Mouse (Mus musculus) urinary bladder, adult 2 months (tissue): ENCODE data around the gene B4galt5. TPM values are rescaled to one million over a fixed set of nuclear protein-coding genes. Genes with fewer than 3 reads are reported as not detected.
"Not testable (repeated sequence)": the region's sequence is repeated elsewhere in the genome, so short reads cannot be mapped to it uniquely, and the experiment has no call there.

ENCODE experiments used
- DNase-seq: peaks from one replicate; pipeline ENCODE4 v3.0.0; 2022; ENCODE audit warnings: low spot score
- polyA plus RNA-seq: library from polyadenylated mRNA; depleted of rRNA; stranded (reverse); fragments of >200 nt; gene quantifications from 2 replicates; pipeline ENCODE4 v1.2.3, GENCODE M21; 2012; rRNA removed

The B4galt5 gene
- 12.6 and 28.4 TPM in 2 replicates for polyA plus RNA-seq

DNA sequence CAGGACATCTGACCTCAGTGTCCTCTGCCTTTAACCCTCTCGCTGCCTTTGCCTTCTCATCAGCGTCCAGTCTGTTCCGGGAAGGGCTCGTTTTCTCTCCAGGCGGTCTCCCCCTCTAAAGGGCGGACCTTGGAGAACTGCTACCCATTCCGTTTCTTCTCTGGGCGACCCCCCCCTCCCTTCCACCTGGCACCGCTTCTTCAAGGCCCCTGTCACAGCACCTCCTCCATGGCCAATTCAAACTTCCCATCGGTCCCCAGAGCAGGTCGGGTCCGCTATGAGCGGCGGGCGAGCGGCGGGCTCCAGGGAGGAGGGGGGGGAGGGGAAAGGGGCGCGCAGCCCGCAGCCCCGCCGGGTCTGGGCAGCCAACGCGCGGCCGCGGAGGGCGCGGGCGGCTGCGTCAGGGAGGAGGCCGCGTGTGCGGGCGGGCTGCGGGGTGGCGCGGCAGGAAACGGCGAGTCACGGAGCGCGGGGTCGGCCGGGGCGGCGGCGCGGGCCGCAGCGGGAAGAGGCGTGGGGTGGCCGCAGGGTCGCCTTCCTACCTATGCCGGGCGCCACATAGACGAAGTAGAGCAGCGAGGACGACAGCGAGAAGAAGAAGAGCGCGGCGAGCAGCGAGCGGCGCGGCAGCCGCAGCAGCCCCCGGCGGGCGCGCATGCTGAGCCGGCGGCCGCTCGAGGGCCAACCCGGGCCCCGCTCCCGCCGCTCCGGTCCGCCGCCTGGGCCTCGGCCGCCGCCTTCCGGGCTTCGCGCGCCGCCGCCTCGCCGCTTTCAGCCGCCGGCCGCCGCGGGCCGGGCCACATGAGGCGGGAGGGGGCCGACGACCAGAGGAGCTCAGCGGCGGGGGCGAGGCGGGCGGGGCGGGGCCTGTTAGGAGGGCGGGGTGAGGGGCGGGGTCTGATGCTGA lies at the start of gene B4galt5:
Gene B4galt5 (minus strand): TSS at position 808 of the 907 bp plus-strand sequence.
- peak; percentile 33 for DNase-seq

DNA sequence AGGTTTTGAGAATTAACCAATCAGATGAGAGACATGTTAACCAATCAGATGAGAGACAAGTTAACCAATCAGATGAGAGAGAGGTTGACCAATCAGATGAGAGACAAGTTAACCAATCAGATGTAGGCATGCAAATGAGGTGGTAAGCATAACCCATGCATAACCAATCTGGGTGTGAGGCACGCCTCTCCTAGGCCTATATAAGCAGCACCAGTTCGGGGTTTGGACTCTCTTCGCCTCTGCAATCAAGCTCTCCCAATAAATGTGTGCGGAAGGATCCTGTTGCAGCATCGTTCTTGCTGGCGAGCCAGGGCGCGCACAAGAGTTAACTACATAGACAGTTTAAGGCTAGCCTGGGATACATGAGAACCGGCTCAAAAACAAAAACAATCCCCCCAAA lies 47.4 kb upstream of the B4galt5 start:
- DNase-seq, result not testable (repeated sequence)

DNA sequence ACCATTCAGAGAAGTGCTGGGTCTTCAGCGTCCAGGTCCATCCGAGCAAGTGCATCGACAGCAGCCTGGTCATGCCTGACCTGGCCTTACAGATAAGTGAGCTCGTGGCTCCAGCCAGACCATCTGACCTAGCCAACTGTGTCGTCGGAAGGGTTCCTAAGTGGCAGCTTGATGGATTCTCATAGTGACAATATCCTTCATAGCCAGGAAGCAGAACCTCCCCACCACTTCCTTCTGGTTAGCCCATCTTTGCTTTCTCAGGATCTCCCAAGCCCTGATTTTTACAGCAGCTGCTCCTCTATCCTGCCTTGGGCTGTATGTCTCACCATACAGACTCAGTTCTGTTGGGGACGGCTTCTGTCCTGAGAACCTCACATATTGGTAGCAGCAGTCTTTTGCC lies 45.4 kb upstream of the B4galt5 start:
- DNase-seq, result no peak

GRCm38 (mm10) chr2:167386998-167387397 lies 38.0 kb upstream of the B4galt5 start:
- DNase-seq, result no peak

- DNase-seq, result no peak
These were observed 37.5 kb upstream of the B4galt5 start for GRCm38 (mm10) chr2:167386456-167386855.

DNA sequence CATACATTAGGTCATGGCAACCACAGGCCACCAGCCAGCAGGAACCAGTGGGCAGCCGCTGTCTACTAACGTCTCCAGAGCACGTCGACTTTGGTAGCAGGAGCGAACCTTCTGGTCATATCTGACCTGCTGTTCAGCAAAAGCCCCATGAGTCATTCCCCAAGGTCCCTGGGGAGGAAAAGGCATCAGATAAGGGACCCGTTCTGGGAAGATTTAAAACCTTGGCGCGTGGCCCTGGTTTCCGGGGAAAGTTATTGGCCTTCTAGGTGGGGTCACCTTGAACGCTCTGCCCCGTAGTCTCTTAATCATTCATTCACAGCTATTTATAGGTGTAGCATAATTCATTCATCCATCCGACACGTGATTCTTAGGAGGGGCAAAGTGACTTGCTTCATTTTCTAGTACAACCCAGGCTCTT lies 34.7 kb upstream of the B4galt5 start:
- DNase-seq, result peak; percentile 45

DNA sequence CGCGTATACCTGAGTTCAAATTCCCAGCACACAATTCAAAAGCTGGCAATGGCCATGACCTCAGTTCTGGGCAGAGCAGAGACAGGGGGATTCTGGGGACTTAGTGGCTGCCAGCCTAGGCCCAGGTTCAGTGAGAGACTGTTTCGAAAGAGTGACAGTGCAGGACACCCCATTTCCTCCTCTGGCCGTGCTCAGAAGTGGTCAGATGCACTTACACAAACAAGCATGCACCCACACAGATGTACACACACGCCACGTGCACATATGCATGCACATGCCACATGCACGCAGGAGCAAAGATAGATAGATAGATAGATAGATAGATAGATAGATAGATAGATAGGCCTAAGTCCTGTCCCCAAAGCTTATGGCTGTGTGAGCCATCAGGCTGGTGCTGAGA lies 33.4 kb upstream of the B4galt5 start:
- DNase-seq, result no peak

DNA sequence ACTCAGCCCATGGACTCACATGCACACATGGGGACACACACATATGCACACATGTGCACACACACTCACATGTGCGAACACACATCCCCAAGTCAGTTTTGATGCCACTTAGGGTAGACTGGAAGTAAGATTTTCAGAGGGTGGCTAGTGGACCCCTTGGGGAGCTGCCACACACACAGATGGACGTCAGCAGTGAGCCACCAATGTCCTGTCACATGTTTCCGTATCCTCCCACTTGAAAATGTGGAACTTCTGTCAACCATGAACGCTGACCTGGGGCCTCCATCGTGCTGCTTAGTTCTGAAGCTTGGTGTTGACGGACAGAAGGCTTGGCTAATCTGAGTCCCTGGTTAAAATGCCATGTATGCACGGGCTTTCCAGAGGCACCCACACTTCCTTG lies 32.6 kb upstream of the B4galt5 start:
- DNase-seq, result no peak

GRCm38 (mm10) chr2:167380615-167381285 lies 31.8 kb upstream of the B4galt5 start:
- DNase-seq, result no peak

DNA sequence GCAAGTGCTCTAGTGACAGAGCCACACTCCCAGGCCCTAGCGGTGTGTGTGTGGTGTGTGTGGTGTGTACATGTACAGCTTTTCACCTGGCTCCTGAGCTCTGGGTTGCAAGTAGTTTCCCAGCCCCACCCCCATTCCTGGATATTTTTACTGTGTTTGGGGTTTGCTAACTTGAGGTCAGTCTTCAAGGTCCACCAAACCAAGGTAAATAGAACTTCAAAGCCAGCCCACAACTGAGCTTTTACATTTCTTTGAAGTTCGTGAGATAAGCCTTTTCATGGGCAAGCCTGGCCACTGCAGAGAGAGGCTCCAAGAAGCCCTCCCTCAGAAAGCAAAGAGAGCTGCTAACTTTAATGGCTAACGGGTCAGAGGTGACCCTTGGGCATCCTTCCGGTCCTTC lies 30.0 kb upstream of the B4galt5 start:
- DNase-seq, result no peak

- no peak for DNase-seq
These were observed 28.7 kb upstream of the B4galt5 start for GRCm38 (mm10) chr2:167377697-167378096.

DNA sequence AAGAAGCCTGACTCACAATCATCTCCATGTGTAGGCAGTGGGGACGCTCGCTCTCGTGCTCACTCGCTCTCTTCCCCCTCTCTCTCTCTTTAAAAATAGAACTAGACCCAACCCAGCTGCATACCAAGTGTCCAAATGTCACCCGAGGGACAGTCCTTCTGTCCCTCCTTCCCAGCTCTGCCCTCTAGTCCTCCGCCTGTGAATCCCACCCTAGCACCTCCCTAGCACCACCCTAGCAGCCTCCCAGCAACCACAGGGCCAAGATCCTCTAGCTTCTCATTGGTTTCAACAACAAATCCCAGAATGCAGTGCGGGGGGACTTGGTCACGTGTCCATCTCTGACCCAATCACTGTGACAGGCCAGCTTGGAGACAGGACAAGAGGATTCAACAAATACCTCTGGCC lies 27.2 kb upstream of the B4galt5 start:
- no peak for DNase-seq

GRCm38 (mm10) chr2:167375688-167376087 lies 26.7 kb upstream of the B4galt5 start:
- no peak for DNase-seq

DNA sequence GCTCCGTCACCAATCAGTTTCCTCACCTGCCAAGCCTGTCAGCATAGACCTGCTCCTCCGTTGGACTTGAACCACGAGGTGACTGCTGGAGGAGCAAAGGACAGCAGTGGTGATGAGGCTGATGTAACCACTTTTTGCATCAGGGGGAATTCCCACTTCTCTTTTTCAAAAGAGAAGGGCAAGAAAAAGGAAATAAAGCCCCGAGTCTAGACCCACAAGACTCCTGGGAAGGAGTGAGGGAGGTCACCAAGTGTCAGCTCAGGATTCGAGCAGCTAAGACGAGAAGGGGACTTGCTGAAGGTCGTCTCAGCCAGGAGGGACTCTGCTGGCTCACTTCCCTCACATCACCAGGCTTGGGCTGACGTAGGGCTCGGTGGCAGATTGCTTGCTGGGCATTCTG lies 26.2 kb upstream of the B4galt5 start:
- DNase-seq, result no peak

GRCm38 (mm10) chr2:167374191-167374805 lies 25.3 kb upstream of the B4galt5 start:
- no peak for DNase-seq

DNA sequence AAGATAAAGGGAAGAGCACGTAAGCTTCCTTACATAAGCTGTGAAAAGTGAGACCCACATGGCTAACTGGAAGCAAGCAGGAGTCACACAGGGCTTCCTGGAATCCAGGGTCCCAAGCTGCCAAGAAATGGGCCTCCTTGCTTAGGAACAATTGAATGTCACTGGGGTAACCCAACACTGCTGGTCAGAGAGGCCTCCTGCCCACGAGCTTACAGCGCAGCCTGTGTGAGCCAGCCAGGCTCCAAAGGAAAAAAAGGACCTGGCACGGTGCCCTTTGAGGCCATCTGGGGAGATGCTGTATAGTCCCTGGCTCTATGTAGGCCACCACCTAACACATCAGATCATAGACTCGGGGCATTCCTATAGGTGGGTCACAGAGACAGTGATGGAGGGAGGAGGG lies 24.3 kb upstream of the B4galt5 start:
- DNase-seq, result no peak

- DNase-seq, result no peak
These were observed 22.5 kb upstream of the B4galt5 start for GRCm38 (mm10) chr2:167371506-167371905.

DNA sequence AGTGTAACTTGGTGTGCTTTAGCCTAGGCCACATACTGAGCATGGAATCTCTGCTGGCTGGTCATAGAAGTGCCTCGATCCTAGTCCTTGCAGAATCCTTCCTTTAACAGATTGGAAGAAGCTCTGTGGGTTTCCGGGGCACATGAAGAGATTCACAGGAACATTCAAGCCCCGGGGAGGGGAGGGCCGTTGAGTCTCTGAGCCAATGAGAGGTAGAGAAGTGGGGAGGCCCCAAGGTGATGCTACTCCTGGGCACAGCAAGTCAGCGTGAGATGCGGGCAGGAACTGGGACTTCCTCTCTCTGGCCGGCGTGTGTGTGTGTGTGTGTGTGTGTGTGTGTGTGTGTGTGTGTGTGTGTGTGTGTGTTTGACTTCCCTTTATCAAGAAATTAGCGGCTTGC lies 19.3 kb upstream of the B4galt5 start:
- no peak for DNase-seq

- no peak for DNase-seq
These were observed 18.8 kb upstream of the B4galt5 start for GRCm38 (mm10) chr2:167367777-167368281.

DNA sequence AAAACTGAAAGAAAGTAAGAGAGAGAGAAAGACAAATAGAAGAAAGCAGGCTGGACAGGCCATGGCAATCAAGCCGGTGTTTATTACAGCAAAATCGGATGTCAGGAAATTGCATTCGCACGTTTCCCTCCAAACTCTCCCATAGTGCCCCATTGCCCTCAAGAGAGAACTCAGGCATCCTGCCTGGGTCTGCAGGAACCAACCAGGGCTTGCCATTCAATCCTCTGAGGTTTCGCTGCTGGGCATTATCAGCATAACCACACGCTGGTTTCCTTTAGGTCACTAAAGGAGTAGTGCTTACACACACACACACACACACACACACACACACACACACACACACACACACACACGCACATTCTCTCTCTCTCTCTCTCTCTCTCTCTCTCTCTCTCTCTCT lies 18.3 kb upstream of the B4galt5 start:
- no peak for DNase-seq

- DNase-seq, result no peak
These were observed 16.1 kb upstream of the B4galt5 start for GRCm38 (mm10) chr2:167365063-167365462.

GRCm38 (mm10) chr2:167363272-167364045 lies 14.5 kb upstream of the B4galt5 start:
- DNase-seq, result no peak
